Mouse (Mus musculus): ENCODE results near the gene B4galt5. TPM values are rescaled to one million over a fixed set of nuclear protein-coding genes. Genes with fewer than 3 reads are reported as not detected.

The B4galt5 gene
- polyA plus RNA-seq, 1 experiment from 2014 or later = 3.2 TPM

- H3K4me1 ChIP-seq (ENCODE audit: insufficient read depth) = peaks cover 25% of the 10 kb centered on the region
- H3K9ac ChIP-seq (replicated peaks) = no peak overlapping the region
- ATAC-seq = no peak
- H3K4me2 ChIP-seq (ENCODE audit: low read depth, low read length) = no peak overlapping the region
- H3K4me3 ChIP-seq (ENCODE audit: low read depth, low read length) = no peak overlapping the region
- no peaks in the 10 kb centered on the region for H3K27me3 ChIP-seq (ENCODE audit: insufficient read depth, low read length)
- no peaks in the 10 kb centered on the region for H3K9me3 ChIP-seq (ENCODE audit: low read length)
- H3K36me3 ChIP-seq (replicated peaks; ENCODE audit: insufficient read depth, low read length) = no peaks in the 10 kb centered on the region
- no peak overlapping the region for H3K27ac ChIP-seq (ENCODE audit: low read depth)
- WGBS (ENCODE audit: insufficient replicate concordance) = 73% methylated on average over 5 of the region's 5 CpGs
- DNase-seq = no peak
- TF ChIP-seq EP300 (IDR thresholded peaks at IDR 0.05; ENCODE audit: low read depth) = no peak
Measured at GRCm38 (mm10) chr2:167375688-167376087, 26.7 kb upstream of the B4galt5 start.

- no peak for DNase-seq
- WGBS (ENCODE audit: insufficient replicate concordance) = 27% methylated on average over 9 of the region's 9 CpGs
- Histone ChIP-seq H3K27ac (ENCODE audit: low read depth) (no peak overlapping the region), H3K4me3 (ENCODE audit: low read depth, low read length) (no peak overlapping the region), H3K4me1 (ENCODE audit: insufficient read depth) (peaks cover 19% of the 10 kb centered on the region), H3K36me3 (replicated peaks; ENCODE audit: insufficient read depth, low read length) (no peaks in the 10 kb centered on the region), H3K9me3 (ENCODE audit: low read length) (no peaks in the 10 kb centered on the region), H3K9ac (replicated peaks) (no peak overlapping the region), H3K27me3 (ENCODE audit: insufficient read depth, low read length) (no peaks in the 10 kb centered on the region), H3K4me2 (ENCODE audit: low read depth, low read length) (no peak overlapping the region)
- ATAC-seq = peak; percentile 46
- TF ChIP-seq CTCF (IDR thresholded peaks at IDR 0.05; ENCODE audit: low read depth) = no peak
- no peak for TF ChIP-seq EP300 (IDR thresholded peaks at IDR 0.05; ENCODE audit: low read depth)
Measured at GRCm38 (mm10) chr2:167375135-167375534, 26.2 kb upstream of the B4galt5 start.

GRCm38 (mm10) chr2:167374191-167374805, 25.3 kb upstream of the B4galt5 start:
- no peak overlapping the region for H3K4me3 ChIP-seq (ENCODE audit: low read depth, low read length)
- no peak overlapping the region for H3K9ac ChIP-seq (replicated peaks)
- 88% methylated on average over 12 of the region's 12 CpGs for WGBS (ENCODE audit: insufficient replicate concordance)
- TF ChIP-seq EP300 (IDR thresholded peaks at IDR 0.05; ENCODE audit: low read depth) = no peak
- TF ChIP-seq CTCF (IDR thresholded peaks at IDR 0.05; ENCODE audit: low read depth) = no peak
- no peak overlapping the region for H3K4me2 ChIP-seq (ENCODE audit: low read depth, low read length)
- peaks cover 17% of the 10 kb centered on the region for H3K4me1 ChIP-seq (ENCODE audit: insufficient read depth)
- no peak for ATAC-seq
- H3K27me3 ChIP-seq (ENCODE audit: insufficient read depth, low read length) = no peaks in the 10 kb centered on the region
- H3K36me3 ChIP-seq (replicated peaks; ENCODE audit: insufficient read depth, low read length) = no peaks in the 10 kb centered on the region
- H3K9me3 ChIP-seq (ENCODE audit: low read length) = no peaks in the 10 kb centered on the region
- DNase-seq = no peak
- H3K27ac ChIP-seq (ENCODE audit: low read depth) = no peak overlapping the region

GRCm38 (mm10) chr2:167373266-167373665, 24.3 kb upstream of the B4galt5 start:
- no peaks in the 10 kb centered on the region for H3K27me3 ChIP-seq (ENCODE audit: insufficient read depth, low read length)
- no peak overlapping the region for H3K27ac ChIP-seq (ENCODE audit: low read depth)
- WGBS (ENCODE audit: insufficient replicate concordance) = 66% methylated on average over 5 of the region's 5 CpGs
- H3K9ac ChIP-seq (replicated peaks) = no peak overlapping the region
- no peak for TF ChIP-seq EP300 (IDR thresholded peaks at IDR 0.05; ENCODE audit: low read depth)
- no peak for TF ChIP-seq CTCF (IDR thresholded peaks at IDR 0.05; ENCODE audit: low read depth)
- no peak overlapping the region for H3K4me3 ChIP-seq (ENCODE audit: low read depth, low read length)
- DNase-seq (no peak), ATAC-seq (no peak)
- H3K4me2 ChIP-seq (ENCODE audit: low read depth, low read length) = no peak overlapping the region
- no peaks in the 10 kb centered on the region for H3K9me3 ChIP-seq (ENCODE audit: low read length)
- H3K4me1 ChIP-seq (ENCODE audit: insufficient read depth) = peaks cover 17% of the 10 kb centered on the region
- no peaks in the 10 kb centered on the region for H3K36me3 ChIP-seq (replicated peaks; ENCODE audit: insufficient read depth, low read length)

GRCm38 (mm10) chr2:167371506-167371905, 22.5 kb upstream of the B4galt5 start:
- no peak for DNase-seq

GRCm38 (mm10) chr2:167368328-167368727, 19.3 kb upstream of the B4galt5 start:
- TF ChIP-seq EP300 (IDR thresholded peaks at IDR 0.05; ENCODE audit: low read depth) (no peak), CTCF (IDR thresholded peaks at IDR 0.05; ENCODE audit: low read depth) (no peak)
- WGBS (ENCODE audit: insufficient replicate concordance) = 18% methylated on average over 9 of the region's 9 CpGs
- Histone ChIP-seq H3K9ac (replicated peaks) (no peak overlapping the region), H3K27ac (ENCODE audit: low read depth) (peak overlapping the region; percentile 83), H3K4me1 (ENCODE audit: insufficient read depth) (peaks cover 6% of the 10 kb centered on the region; the same call in 1 of the 2 replicates), H3K9me3 (ENCODE audit: low read length) (no peaks in the 10 kb centered on the region), H3K27me3 (ENCODE audit: insufficient read depth, low read length) (no peaks in the 10 kb centered on the region), H3K4me2 (ENCODE audit: low read depth, low read length) (peak overlapping the region; percentile 58), H3K36me3 (replicated peaks; ENCODE audit: insufficient read depth, low read length) (no peaks in the 10 kb centered on the region), H3K4me3 (ENCODE audit: low read depth, low read length) (no peak overlapping the region)
- DNase-seq (peak; percentile 78), ATAC-seq (peak; percentile 75)

More at GRCm38 (mm10) chr2:167371506-167371905, 22.5 kb upstream of the B4galt5 start:
- Histone ChIP-seq H3K4me2 (ENCODE audit: low read depth, low read length) (no peak overlapping the region), H3K36me3 (replicated peaks; ENCODE audit: insufficient read depth, low read length) (no peaks in the 10 kb centered on the region), H3K27ac (ENCODE audit: low read depth) (no peak overlapping the region), H3K27me3 (ENCODE audit: insufficient read depth, low read length) (no peaks in the 10 kb centered on the region), H3K9me3 (ENCODE audit: low read length) (no peaks in the 10 kb centered on the region), H3K4me1 (ENCODE audit: insufficient read depth) (peaks cover 15% of the 10 kb centered on the region), H3K9ac (replicated peaks) (no peak overlapping the region), H3K4me3 (ENCODE audit: low read depth, low read length) (no peak overlapping the region)
- no peak for ATAC-seq
- 58% methylated on average over 2 of the region's 2 CpGs for WGBS (ENCODE audit: insufficient replicate concordance)
- TF ChIP-seq CTCF (IDR thresholded peaks at IDR 0.05; ENCODE audit: low read depth) = no peak
- no peak for TF ChIP-seq EP300 (IDR thresholded peaks at IDR 0.05; ENCODE audit: low read depth)

Measured in liver, postnatal 0 days (tissue).